Mouse (Mus musculus) C3H10T1/2 (cell line): ENCODE data around the gene Cdrt4. TPM values are rescaled to one million over a fixed set of nuclear protein-coding genes. Genes with fewer than 3 reads are reported as not detected.

ENCODE experiments used
- polyA plus RNA-seq, 2 experiments: library from polyadenylated mRNA; unstranded; fragments of >200 nt; fragmentation: generic; extraction: Trizol; gene quantifications; one replicate each; pipeline ENCODE4 v1.2.1; 2012; ENCODE audit warnings: missing spikeins in 2 of 2

The Cdrt4 gene
- under 1 TPM in 1 of 2 experiments, not detected in 1; 0.12 TPM for polyA plus RNA-seq

GRCm38 (mm10) chr11:62951012-62951411 lies at the start of gene Cdrt4:
TSS of gene Cdrt4 (plus strand) at chr11:62951193.

Other genes starting within 250 kb of the Cdrt4 start
- gene Zfp287, start 219.3 kb upstream of the Cdrt4 start, polyA plus RNA-seq: 1 to 10 TPM in 1 of 2 experiments, under 1 TPM in 1; 0.14 to 2.2 TPM
- not detected for gene Gm10428, start 198.1 kb upstream of the Cdrt4 start, polyA plus RNA-seq
- gene Zfp286, start 161.7 kb upstream of the Cdrt4 start, polyA plus RNA-seq: not detected
- gene Trim16, start 131.0 kb upstream of the Cdrt4 start, polyA plus RNA-seq: 1 to 10 TPM; 1.7 to 2.8 TPM
- gene Fbxw10, start 104.1 kb upstream of the Cdrt4 start, polyA plus RNA-seq: under 1 TPM in 1 of 2 experiments, not detected in 1; 0.33 TPM
- gene Tvp23b, start 71.7 kb upstream of the Cdrt4 start, polyA plus RNA-seq: 10 to 100 TPM in 1 of 2 experiments, 1 to 10 TPM in 1; 1.1 to 20.8 TPM
- gene Tekt3, start 110.5 kb downstream of the Cdrt4 start, polyA plus RNA-seq: under 1 TPM in 1 of 2 experiments, not detected in 1; 0.04 TPM
- gene Pmp22, start 177.8 kb downstream of the Cdrt4 start, polyA plus RNA-seq: 100 to 1,000 TPM in 1 of 2 experiments, 10 to 100 TPM in 1; 26.2 to 173 TPM